Mouse (Mus musculus): ENCODE data around the gene Bms1. TPM values are rescaled to one million over a fixed set of nuclear protein-coding genes. Genes with fewer than 3 reads are reported as not detected.

Bms1 gene
- polyA plus RNA-seq, 1 experiment from 2014 or later: 23.5 TPM

- WGBS: 96% methylated on average over 5 of the region's 5 CpGs
- H3K36me3 ChIP-seq (ENCODE audit: control insufficient read depth, insufficient read depth, low read length): peaks cover 85% of the 10 kb centered on the region
Measured at GRCm38 (mm10) chr6:118408510-118408909, 10.8 kb downstream of the Bms1 start.

GRCm38 (mm10) chr6:118406421-118406820 is 12.9 kb downstream of the Bms1 start:
- Histone ChIP-seq H3K9ac (replicated peaks; ENCODE audit: low read length) (no peak overlapping the region), H3K27me3 (ENCODE audit: control insufficient read depth, insufficient read depth, low read length) (no peaks in the 10 kb centered on the region), H3K4me3 (replicated peaks; ENCODE audit: low read depth, low read length) (no peak overlapping the region), H3K27ac (replicated peaks; ENCODE audit: low read depth, low read length) (no peak overlapping the region), H3K4me1 (ENCODE audit: control insufficient read depth, insufficient read depth, low read length) (no peaks in the 10 kb centered on the region), H3K4me2 (ENCODE audit: low read length) (no peak overlapping the region), H3K36me3 (ENCODE audit: control insufficient read depth, insufficient read depth, low read length) (peaks cover 85% of the 10 kb centered on the region), H3K9me3 (ENCODE audit: control insufficient read depth, low read length) (no peaks in the 10 kb centered on the region)
- 87% methylated on average over 4 of the region's 4 CpGs for WGBS
- no peak for DNase-seq
- no peak for ATAC-seq (ENCODE audit: low FRiP score, low TSS enrichment)

More at GRCm38 (mm10) chr6:118408510-118408909, 10.8 kb downstream of the Bms1 start:
- H3K4me2 ChIP-seq (ENCODE audit: low read length): no peak overlapping the region
- H3K27me3 ChIP-seq (ENCODE audit: control insufficient read depth, insufficient read depth, low read length): no peaks in the 10 kb centered on the region
- DNase-seq: no peak
- H3K9me3 ChIP-seq (ENCODE audit: control insufficient read depth, low read length): no peaks in the 10 kb centered on the region
- H3K9ac ChIP-seq (replicated peaks; ENCODE audit: low read length): no peak overlapping the region
- ATAC-seq (ENCODE audit: low FRiP score, low TSS enrichment): no peak
- no peak overlapping the region for H3K27ac ChIP-seq (replicated peaks; ENCODE audit: low read depth, low read length)
- no peak overlapping the region for H3K4me3 ChIP-seq (replicated peaks; ENCODE audit: low read depth, low read length)
- H3K4me1 ChIP-seq (ENCODE audit: control insufficient read depth, insufficient read depth, low read length): no peaks in the 10 kb centered on the region

GRCm38 (mm10) chr6:118390746-118391145 is 28.5 kb downstream of the Bms1 start:
- no peak overlapping the region for H3K9ac ChIP-seq (replicated peaks; ENCODE audit: low read length)
- no peak overlapping the region for H3K4me3 ChIP-seq (replicated peaks; ENCODE audit: low read depth, low read length)
- DNase-seq (no peak), ATAC-seq (ENCODE audit: low FRiP score, low TSS enrichment) (no peak)
- H3K9me3 ChIP-seq (ENCODE audit: control insufficient read depth, low read length): no peaks in the 10 kb centered on the region
- H3K4me1 ChIP-seq (ENCODE audit: control insufficient read depth, insufficient read depth, low read length): no peaks in the 10 kb centered on the region
- peaks cover 75% of the 10 kb centered on the region for H3K36me3 ChIP-seq (ENCODE audit: control insufficient read depth, insufficient read depth, low read length)
- no peak overlapping the region for H3K4me2 ChIP-seq (ENCODE audit: low read length)
- no peak overlapping the region for H3K27ac ChIP-seq (replicated peaks; ENCODE audit: low read depth, low read length)
- H3K27me3 ChIP-seq (ENCODE audit: control insufficient read depth, insufficient read depth, low read length): no peaks in the 10 kb centered on the region

- Histone ChIP-seq H3K9me3 (ENCODE audit: control insufficient read depth, low read length) (no peaks in the 10 kb centered on the region), H3K9ac (replicated peaks; ENCODE audit: low read length) (no peak overlapping the region), H3K4me3 (replicated peaks; ENCODE audit: low read depth, low read length) (no peak overlapping the region), H3K4me2 (ENCODE audit: low read length) (no peak overlapping the region), H3K36me3 (ENCODE audit: control insufficient read depth, insufficient read depth, low read length) (peaks cover 60% of the 10 kb centered on the region), H3K4me1 (ENCODE audit: control insufficient read depth, insufficient read depth, low read length) (no peaks in the 10 kb centered on the region), H3K27me3 (ENCODE audit: control insufficient read depth, insufficient read depth, low read length) (no peaks in the 10 kb centered on the region), H3K27ac (replicated peaks; ENCODE audit: low read depth, low read length) (no peak overlapping the region)
- ATAC-seq (ENCODE audit: low FRiP score, low TSS enrichment): no peak
- 92% methylated on average over 3 of the region's 3 CpGs for WGBS
- DNase-seq: no peak
Measured at GRCm38 (mm10) chr6:118385962-118386361, 33.3 kb downstream of the Bms1 start.

GRCm38 (mm10) chr6:118381234-118381633 is 38.0 kb downstream of the Bms1 start:
- Histone ChIP-seq H3K36me3 (ENCODE audit: control insufficient read depth, insufficient read depth, low read length) (peaks cover 32% of the 10 kb centered on the region), H3K4me3 (replicated peaks; ENCODE audit: low read depth, low read length) (no peak overlapping the region), H3K27ac (replicated peaks; ENCODE audit: low read depth, low read length) (no peak overlapping the region), H3K4me1 (ENCODE audit: control insufficient read depth, insufficient read depth, low read length) (no peaks in the 10 kb centered on the region), H3K4me2 (ENCODE audit: low read length) (no peak overlapping the region), H3K9me3 (ENCODE audit: control insufficient read depth, low read length) (no peaks in the 10 kb centered on the region), H3K27me3 (ENCODE audit: control insufficient read depth, insufficient read depth, low read length) (no peaks in the 10 kb centered on the region), H3K9ac (replicated peaks; ENCODE audit: low read length) (no peak overlapping the region)
- DNase-seq (no peak), ATAC-seq (ENCODE audit: low FRiP score, low TSS enrichment) (no peak)
- 90% methylated on average over 4 of the region's 4 CpGs for WGBS

- 70% methylated on average over 3 of the region's 3 CpGs for WGBS
Measured at GRCm38 (mm10) chr6:118380630-118381029, 38.6 kb downstream of the Bms1 start.

GRCm38 (mm10) chr6:118379451-118380167 is 39.7 kb downstream of the Bms1 start:
- DNase-seq (peak; percentile 93), ATAC-seq (ENCODE audit: low FRiP score, low TSS enrichment) (peak; percentile 85)
- WGBS: 29% methylated on average over 20 of the region's 20 CpGs
- Histone ChIP-seq H3K9ac (replicated peaks; ENCODE audit: low read length) (peak overlapping the region; percentile 21; the same call in 1 of the 2 replicates), H3K4me2 (ENCODE audit: low read length) (peak overlapping the region; percentile 23), H3K27me3 (ENCODE audit: control insufficient read depth, insufficient read depth, low read length) (no peaks in the 10 kb centered on the region), H3K4me1 (ENCODE audit: control insufficient read depth, insufficient read depth, low read length) (no peaks in the 10 kb centered on the region), H3K4me3 (replicated peaks; ENCODE audit: low read depth, low read length) (no peak overlapping the region), H3K36me3 (ENCODE audit: control insufficient read depth, insufficient read depth, low read length) (peaks cover 27% of the 10 kb centered on the region), H3K9me3 (ENCODE audit: control insufficient read depth, low read length) (no peaks in the 10 kb centered on the region), H3K27ac (replicated peaks; ENCODE audit: low read depth, low read length) (no peak overlapping the region)

More at GRCm38 (mm10) chr6:118380630-118381029, 38.6 kb downstream of the Bms1 start:
- Histone ChIP-seq H3K36me3 (ENCODE audit: control insufficient read depth, insufficient read depth, low read length) (peaks cover 32% of the 10 kb centered on the region), H3K4me1 (ENCODE audit: control insufficient read depth, insufficient read depth, low read length) (no peaks in the 10 kb centered on the region), H3K9ac (replicated peaks; ENCODE audit: low read length) (no peak overlapping the region), H3K9me3 (ENCODE audit: control insufficient read depth, low read length) (no peaks in the 10 kb centered on the region), H3K27ac (replicated peaks; ENCODE audit: low read depth, low read length) (no peak overlapping the region), H3K27me3 (ENCODE audit: control insufficient read depth, insufficient read depth, low read length) (no peaks in the 10 kb centered on the region), H3K4me3 (replicated peaks; ENCODE audit: low read depth, low read length) (no peak overlapping the region), H3K4me2 (ENCODE audit: low read length) (no peak overlapping the region)
- ATAC-seq (ENCODE audit: low FRiP score, low TSS enrichment): no peak
- DNase-seq: no peak

- H3K27me3 ChIP-seq (ENCODE audit: control insufficient read depth, insufficient read depth, low read length): no peaks in the 10 kb centered on the region
- no peaks in the 10 kb centered on the region for H3K9me3 ChIP-seq (ENCODE audit: control insufficient read depth, low read length)
- peak; percentile 17 for DNase-seq
- ATAC-seq (ENCODE audit: low FRiP score, low TSS enrichment): no peak
- no peak overlapping the region for H3K4me2 ChIP-seq (ENCODE audit: low read length)
- H3K9ac ChIP-seq (replicated peaks; ENCODE audit: low read length): no peak overlapping the region
- 47% methylated on average over 10 of the region's 10 CpGs for WGBS
- H3K36me3 ChIP-seq (ENCODE audit: control insufficient read depth, insufficient read depth, low read length): peaks cover 7% of the 10 kb centered on the region
- no peak overlapping the region for H3K27ac ChIP-seq (replicated peaks; ENCODE audit: low read depth, low read length)
- no peak overlapping the region for H3K4me3 ChIP-seq (replicated peaks; ENCODE audit: low read depth, low read length)
- no peaks in the 10 kb centered on the region for H3K4me1 ChIP-seq (ENCODE audit: control insufficient read depth, insufficient read depth, low read length)
Measured at GRCm38 (mm10) chr6:118377611-118378010, 41.7 kb downstream of the Bms1 start.

GRCm38 (mm10) chr6:118376023-118376422 is 43.3 kb downstream of the Bms1 start:
- H3K4me2 ChIP-seq (ENCODE audit: low read length): no peak overlapping the region
- DNase-seq (no peak), ATAC-seq (ENCODE audit: low FRiP score, low TSS enrichment) (no peak)
- no peaks in the 10 kb centered on the region for H3K27me3 ChIP-seq (ENCODE audit: control insufficient read depth, insufficient read depth, low read length)
- H3K36me3 ChIP-seq (ENCODE audit: control insufficient read depth, insufficient read depth, low read length): no peaks in the 10 kb centered on the region
- H3K27ac ChIP-seq (replicated peaks; ENCODE audit: low read depth, low read length): no peak overlapping the region
- H3K9ac ChIP-seq (replicated peaks; ENCODE audit: low read length): no peak overlapping the region
- H3K4me3 ChIP-seq (replicated peaks; ENCODE audit: low read depth, low read length): no peak overlapping the region
- 73% methylated on average over 10 of the region's 10 CpGs for WGBS
- no peaks in the 10 kb centered on the region for H3K9me3 ChIP-seq (ENCODE audit: control insufficient read depth, low read length)
- no peaks in the 10 kb centered on the region for H3K4me1 ChIP-seq (ENCODE audit: control insufficient read depth, insufficient read depth, low read length)
